Mouse (Mus musculus) frontal cortex, postnatal 25 days (tissue): ENCODE results near the gene Ankrd45.
"Not testable (repeated sequence)": the region's sequence is repeated elsewhere in the genome, so short reads cannot be mapped to it uniquely, and the experiment has no call there.

Source experiments
- DNase-seq, 2 experiments: peaks; one replicate each; pipeline ENCODE4 v3.0.0; 2022; ENCODE audit warnings: low spot score in 2 of 2

Gene Ankrd45

GRCm38 (mm10) chr1:161142531-161143159 is at the start of gene Ankrd45:
Gene Ankrd45, plus strand, starts transcription at chr1:161142691.
- peak; percentile 28 to 54 for DNase-seq

- no peak for DNase-seq
These were observed 42.6 kb upstream of the Ankrd45 start for GRCm38 (mm10) chr1:161099721-161100405.

- DNase-seq, result no peak
These were observed 38.6 kb upstream of the Ankrd45 start for GRCm38 (mm10) chr1:161103842-161104241.

- no peak for DNase-seq
These were observed 33.3 kb upstream of the Ankrd45 start for GRCm38 (mm10) chr1:161109216-161109615.

- DNase-seq, result no peak
These were observed 27.9 kb upstream of the Ankrd45 start for GRCm38 (mm10) chr1:161114591-161114990.

- DNase-seq, result no peak
These were observed 19.7 kb upstream of the Ankrd45 start for GRCm38 (mm10) chr1:161122661-161123418.

DNA sequence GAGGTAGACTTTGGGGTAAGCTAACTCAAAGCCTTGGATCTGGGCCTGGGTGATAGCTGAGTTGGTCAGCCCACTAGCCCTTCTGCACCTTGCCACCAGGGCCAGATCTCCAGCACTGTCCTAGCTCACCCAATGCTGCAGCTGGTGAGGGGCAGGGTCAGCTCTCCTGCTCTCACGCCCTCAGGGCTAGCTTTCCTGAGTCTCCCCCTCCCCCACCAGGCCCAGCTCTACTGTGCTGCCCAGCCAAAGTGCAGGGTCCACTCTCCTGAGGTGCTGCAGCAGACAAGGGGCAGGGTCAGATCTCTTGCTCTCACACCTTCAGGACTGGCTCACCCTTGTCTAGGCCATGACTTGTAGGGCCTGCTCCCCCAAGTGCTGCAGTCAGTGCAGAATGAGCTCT is 16.0 kb upstream of the Ankrd45 start:
- no peak for DNase-seq

- peak; percentile 96 to 97 for DNase-seq
These were observed 11.5 kb upstream of the Ankrd45 start, which contains the start of gene Klhl20 for GRCm38 (mm10) chr1:161130726-161131664. Gene Klhl20, minus strand, starts transcription at chr1:161131511.

DNA sequence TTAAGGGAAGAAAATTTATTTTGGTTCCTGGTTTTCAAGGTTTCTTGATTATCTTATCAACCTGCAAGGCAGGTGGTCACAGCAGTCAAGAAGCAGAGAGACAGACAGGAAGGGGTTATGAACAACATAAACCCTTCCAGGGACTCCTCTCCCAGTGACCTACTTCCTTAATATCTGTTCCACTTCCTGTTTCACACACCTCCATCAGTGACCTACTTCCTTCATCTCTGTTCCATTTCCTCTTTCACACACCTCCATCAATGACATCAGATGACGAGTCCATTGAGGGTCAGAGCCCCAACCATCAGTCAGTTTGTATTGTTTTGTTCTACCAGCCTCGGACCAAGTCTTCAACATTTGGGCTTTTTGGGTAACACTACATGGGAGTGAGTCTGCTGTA is 3.0 kb upstream of the Ankrd45 start:
- DNase-seq, result no peak

GRCm38 (mm10) chr1:161140026-161140762 is 2.3 kb upstream of the Ankrd45 start:
- no peak for DNase-seq

- DNase-seq, result no peak
These were observed 725 bp downstream of the Ankrd45 start for GRCm38 (mm10) chr1:161143216-161143615.

GRCm38 (mm10) chr1:161145611-161146010 is 3.1 kb downstream of the Ankrd45 start:
- not testable (repeated sequence) for DNase-seq

GRCm38 (mm10) chr1:161147888-161148287 is 5.4 kb downstream of the Ankrd45 start:
- DNase-seq, result no peak

DNA sequence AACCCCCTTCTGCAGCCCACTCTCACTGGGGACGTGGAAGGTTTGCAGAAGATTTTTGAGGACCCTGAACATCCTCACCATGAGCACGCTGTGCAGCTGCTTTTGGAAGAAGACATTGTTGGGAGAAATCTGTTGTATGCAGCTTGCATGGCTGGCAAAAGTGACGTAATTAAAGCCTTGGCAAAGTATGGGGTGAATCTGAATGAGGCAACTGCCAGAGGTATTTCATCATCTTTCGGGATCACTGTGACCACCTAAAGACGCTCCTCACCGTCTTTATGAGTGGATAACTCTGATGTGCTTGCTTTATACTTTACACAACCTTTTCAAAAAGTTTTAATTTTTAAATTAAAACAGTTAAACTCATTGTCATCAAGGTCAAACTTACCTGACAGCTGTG is 8.6 kb downstream of the Ankrd45 start:
- no peak for DNase-seq

- DNase-seq, result no peak
These were observed 14.1 kb downstream of the Ankrd45 start for GRCm38 (mm10) chr1:161156546-161156945.

DNA sequence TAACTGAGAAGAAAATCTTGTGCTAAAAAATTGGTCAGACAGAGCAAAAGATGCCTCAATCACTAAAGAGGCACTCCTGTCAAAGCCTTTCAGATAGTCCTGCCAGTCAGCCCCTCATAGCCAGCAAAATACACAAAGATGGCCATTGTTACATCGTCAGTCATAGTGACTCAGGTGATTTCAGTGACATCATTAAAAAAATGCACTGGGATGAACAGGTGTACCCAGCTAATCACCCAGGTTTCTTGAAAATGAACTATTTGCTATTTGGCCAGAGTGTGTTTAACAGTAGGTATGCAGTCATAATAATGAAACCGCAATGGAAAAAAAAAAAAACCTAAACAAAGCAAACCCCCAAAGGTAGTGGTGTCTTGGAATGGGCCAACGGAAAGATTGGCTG is 16.7 kb downstream of the Ankrd45 start, which contains the start of gene Tex50:
TSS of gene Tex50 (minus strand) at position 101 of the 400 bp plus-strand sequence.
- no peak for DNase-seq

GRCm38 (mm10) chr1:161160266-161160665 is 17.8 kb downstream of the Ankrd45 start:
- DNase-seq, result no peak

- peak; percentile 42 to 66 for DNase-seq
These were observed 28.2 kb downstream of the Ankrd45 start for GRCm38 (mm10) chr1:161170651-161171050.

DNA sequence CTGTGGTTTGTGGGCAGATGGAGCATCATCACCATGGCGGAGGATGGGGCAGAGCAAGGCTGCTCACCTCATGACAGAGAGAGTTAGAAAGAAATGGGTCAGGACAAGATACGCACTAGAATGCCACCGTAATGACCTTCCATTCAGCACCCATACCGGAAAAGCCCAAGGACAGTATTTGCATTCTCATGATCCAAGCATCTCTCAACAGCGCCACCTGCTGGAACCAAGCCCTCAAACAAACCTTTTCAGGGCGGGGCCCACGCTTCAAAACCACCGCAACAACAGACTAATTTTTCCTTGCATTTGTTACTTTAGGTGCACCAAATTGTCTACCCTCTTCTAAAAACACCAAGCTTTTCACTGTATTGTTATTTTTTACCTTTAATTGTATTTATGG is 38.2 kb downstream of the Ankrd45 start:
- DNase-seq, result peak; percentile 11 to 32

DNA sequence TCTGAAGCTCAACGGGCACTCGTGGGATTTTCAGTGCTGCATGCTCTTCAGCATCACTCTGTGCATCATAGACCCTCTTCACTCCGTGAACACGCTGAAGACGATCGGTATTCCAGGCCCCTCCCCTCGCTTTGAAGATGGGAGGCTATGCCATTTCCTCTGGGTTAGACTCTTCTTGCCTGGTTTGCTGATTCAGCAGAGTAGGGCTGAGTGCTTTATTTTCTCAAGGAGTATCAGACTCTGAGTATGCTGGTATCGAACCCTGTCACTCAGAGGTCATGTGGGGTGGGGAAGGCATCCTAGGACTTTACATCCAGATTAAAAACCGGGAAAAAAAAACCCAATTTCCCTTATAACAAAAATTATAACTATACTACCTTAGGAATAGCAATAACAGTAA is 39.9 kb downstream of the Ankrd45 start:
- DNase-seq, result no peak

DNA sequence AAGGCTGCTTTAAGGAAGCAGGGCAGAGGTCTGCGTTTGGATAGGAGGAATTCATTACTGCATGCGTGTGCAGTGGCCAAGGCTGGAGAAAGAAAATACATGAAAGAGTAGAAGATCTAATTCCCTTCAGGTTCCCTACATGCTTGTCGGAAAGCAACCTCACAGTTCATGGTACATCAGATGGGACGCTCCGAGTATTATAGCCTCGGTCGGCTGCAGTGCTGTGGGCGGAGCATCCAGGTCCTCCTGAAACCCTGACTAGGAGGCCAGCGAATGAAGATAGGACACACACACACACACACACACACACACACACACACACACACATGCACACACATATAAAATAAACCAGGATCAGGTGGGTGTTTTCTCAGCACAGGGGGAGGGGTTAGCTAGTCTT is 41.2 kb downstream of the Ankrd45 start:
- DNase-seq, result no peak
